Mouse (Mus musculus) stomach, postnatal 0 days (tissue): Measurements from ENCODE around the gene Camkmt.

ENCODE experiments used
- CTCF ChIP-seq: IDR thresholded peaks from 2 replicates; pipeline ENCODE4 v1.5.1; 2016; ENCODE audit warnings: antibody characterized with exemption, low read depth, mild to moderate bottlenecking, moderate library complexity
- EP300 ChIP-seq: optimal IDR thresholded peaks from 2 replicates; pipeline ENCODE3; 2016; ENCODE audit warnings: antibody characterized with exemption

DNA sequence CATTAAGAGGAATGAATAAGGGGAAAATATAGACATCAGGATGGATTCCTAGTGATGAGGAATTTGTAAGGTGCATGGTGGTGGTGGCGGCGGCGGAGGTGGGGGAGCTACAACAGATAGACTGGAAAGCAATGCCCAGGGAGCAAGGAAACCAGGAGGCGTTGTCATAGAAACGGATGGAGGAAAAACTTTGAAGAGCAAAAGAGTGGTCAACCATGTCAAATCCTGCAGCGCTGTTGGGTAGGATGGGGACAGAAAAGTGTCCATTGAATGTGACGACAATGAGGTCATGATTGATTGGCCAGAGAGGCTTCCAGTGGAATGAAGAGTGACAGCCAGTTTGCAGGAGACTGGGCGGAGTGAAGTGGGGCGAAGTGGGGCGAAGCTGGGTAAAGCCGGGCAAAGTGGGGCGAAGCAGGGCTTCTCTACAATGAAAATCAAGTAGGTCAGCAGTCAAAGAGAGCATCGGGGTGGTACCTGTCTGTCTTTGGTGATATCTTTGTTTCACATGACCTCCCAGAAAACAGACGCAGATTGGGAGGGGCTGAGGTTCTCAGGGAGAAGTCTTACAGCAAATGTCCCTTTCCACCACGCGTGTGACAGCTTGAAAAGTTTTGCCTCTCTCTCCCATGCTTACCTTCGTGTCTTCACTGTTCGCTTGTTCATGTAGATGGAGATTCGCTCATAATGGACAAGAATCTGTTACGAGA lies 181.3 kb downstream of the Camkmt start:
- no peak for TF ChIP-seq EP300
- no peak for TF ChIP-seq CTCF
